Mouse (Mus musculus): ENCODE results near the gene Olfr1294. TPM values are rescaled to one million over a fixed set of nuclear protein-coding genes. Genes with fewer than 3 reads are reported as not detected.

Gene Olfr1294
- not detected in 2 replicates for polyA plus RNA-seq (2014; fragmentation: Nextera tagmentation; extraction: Ambion mirVana)

- H3K4me1 ChIP-seq (ENCODE audit: control insufficient read depth, insufficient read depth, low read length) = no peaks in the 10 kb centered on the region
These were observed at the start of gene Olfr1294 for GRCm38 (mm10) chr2:111540191-111540590. Olfr1294 (minus strand) TSS chr2:111540291.

DNA sequence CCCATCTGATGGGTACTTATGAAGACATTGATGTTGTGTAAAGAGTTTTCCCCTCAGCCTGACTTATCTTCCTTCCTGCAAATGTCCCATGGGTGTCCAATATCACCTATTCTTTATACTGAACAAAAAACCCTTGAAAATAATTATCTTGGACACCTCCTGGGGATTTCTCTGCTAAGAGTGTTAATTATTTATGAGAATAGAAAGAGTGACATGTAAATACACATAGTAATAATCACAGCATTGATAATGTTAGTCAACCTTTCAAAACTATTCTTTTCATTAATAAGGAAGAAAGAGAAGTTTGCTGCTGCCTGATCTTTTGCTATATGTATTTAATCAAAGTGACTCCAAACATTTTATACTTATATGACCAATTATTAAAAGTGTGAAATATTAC is 29.5 kb upstream of the Olfr1294 start, which contains the start of gene Olfr1295:
Gene Olfr1295, minus strand, starts transcription at position 101 of the 400 bp plus-strand sequence.
- DNase-seq (ENCODE audit: low spot score) = no peak

More at GRCm38 (mm10) chr2:111540191-111540590, at the start of gene Olfr1294:
- no peak for DNase-seq (ENCODE audit: low spot score)
- Histone ChIP-seq H3K27ac (replicated peaks; ENCODE audit: low read depth, low read length) (no peak within 1 kb of the TSS), H3K27me3 (replicated peaks; ENCODE audit: control insufficient read depth, insufficient read depth, low read length) (no peaks in the 10 kb centered on the region), H3K36me3 (ENCODE audit: control insufficient read depth, insufficient read depth, low read length) (no peaks in the 10 kb centered on the region), H3K4me2 (ENCODE audit: low read depth, low read length) (no peak within 1 kb of the TSS), H3K9me3 (ENCODE audit: control insufficient read depth, low read length) (no peaks in the 10 kb centered on the region), H3K9ac (ENCODE audit: low read depth, low read length) (no peak within 1 kb of the TSS), H3K4me3 (ENCODE audit: low read depth, low read length) (no peak within 1 kb of the TSS)
- no peak for ATAC-seq (ENCODE audit: low read depth)
- 51% methylated on average over 1 of the region's 1 CpGs for WGBS

GRCm38 (mm10) chr2:111524903-111525302 is 15.2 kb downstream of the Olfr1294 start, which contains the start of gene Olfr1293-ps:
Olfr1293-ps (plus strand) TSS chr2:111525203.
- H3K9me3 ChIP-seq (ENCODE audit: control insufficient read depth, low read length) = 0 out of 2 replicates have a peak, but pooled peaks cover 2% of the 10 kb centered on the region
- H3K4me3 ChIP-seq (ENCODE audit: low read depth, low read length) = no peak within 1 kb of the TSS
- no peaks in the 10 kb centered on the region for H3K4me1 ChIP-seq (ENCODE audit: control insufficient read depth, insufficient read depth, low read length)
- DNase-seq (ENCODE audit: low spot score) = no peak
- 84% methylated on average over 1 of the region's 1 CpGs for WGBS
- no peak within 1 kb of the TSS for H3K4me2 ChIP-seq (ENCODE audit: low read depth, low read length)
- H3K36me3 ChIP-seq (ENCODE audit: control insufficient read depth, insufficient read depth, low read length) = no peaks in the 10 kb centered on the region
- ATAC-seq (ENCODE audit: low read depth) = no peak
- no peaks in the 10 kb centered on the region for H3K27me3 ChIP-seq (replicated peaks; ENCODE audit: control insufficient read depth, insufficient read depth, low read length)
- H3K27ac ChIP-seq (replicated peaks; ENCODE audit: low read depth, low read length) = no peak within 1 kb of the TSS
- H3K9ac ChIP-seq (ENCODE audit: low read depth, low read length) = no peak within 1 kb of the TSS

More for the DNA sequence above, 29.5 kb upstream of the Olfr1294 start, which contains the start of gene Olfr1295:
- no peak within 1 kb of the TSS for H3K4me3 ChIP-seq (ENCODE audit: low read depth, low read length)
- no peaks in the 10 kb centered on the region for H3K4me1 ChIP-seq (ENCODE audit: control insufficient read depth, insufficient read depth, low read length)
- ATAC-seq (ENCODE audit: low read depth) = no peak
- H3K4me2 ChIP-seq (ENCODE audit: low read depth, low read length) = no peak within 1 kb of the TSS
- no peaks in the 10 kb centered on the region for H3K9me3 ChIP-seq (ENCODE audit: control insufficient read depth, low read length)
- no peak within 1 kb of the TSS for H3K9ac ChIP-seq (ENCODE audit: low read depth, low read length)
- H3K27ac ChIP-seq (replicated peaks; ENCODE audit: low read depth, low read length) = no peak within 1 kb of the TSS
- no peaks in the 10 kb centered on the region for H3K36me3 ChIP-seq (ENCODE audit: control insufficient read depth, insufficient read depth, low read length)
- no peaks in the 10 kb centered on the region for H3K27me3 ChIP-seq (replicated peaks; ENCODE audit: control insufficient read depth, insufficient read depth, low read length)

DNA sequence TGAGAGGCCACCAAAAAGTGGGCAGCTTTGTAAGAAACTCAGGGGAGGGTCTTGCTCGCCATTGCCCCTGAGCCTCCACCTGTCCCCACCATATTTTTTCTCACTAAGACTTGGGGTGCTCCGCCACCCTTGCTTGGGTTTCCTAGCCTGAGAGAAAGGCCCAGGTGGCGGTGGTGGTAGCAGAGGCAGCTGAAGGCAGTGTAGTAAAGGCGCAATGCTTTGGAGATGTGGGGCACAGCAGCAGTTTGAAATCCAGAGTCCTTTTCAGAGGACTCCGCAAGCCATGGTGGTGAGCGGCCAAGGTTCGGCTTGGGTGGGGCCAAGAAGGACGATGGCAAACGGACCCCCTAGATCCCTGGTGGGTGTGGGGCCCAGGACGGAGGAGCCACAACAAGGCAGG is 22.6 kb downstream of the Olfr1294 start:
- DNase-seq (ENCODE audit: low spot score) (no peak), ATAC-seq (ENCODE audit: low read depth) (no peak)
- no peak overlapping the region for H3K27ac ChIP-seq (replicated peaks; ENCODE audit: low read depth, low read length)
- 0 out of 2 replicates have a peak, but pooled peaks cover 6% of the 10 kb centered on the region for H3K9me3 ChIP-seq (ENCODE audit: control insufficient read depth, low read length)
- no peaks in the 10 kb centered on the region for H3K27me3 ChIP-seq (replicated peaks; ENCODE audit: control insufficient read depth, insufficient read depth, low read length)
- H3K4me2 ChIP-seq (ENCODE audit: low read depth, low read length) = no peak overlapping the region
- WGBS = 91% methylated on average over 10 of the region's 10 CpGs
- H3K9ac ChIP-seq (ENCODE audit: low read depth, low read length) = no peak overlapping the region
- H3K4me3 ChIP-seq (ENCODE audit: low read depth, low read length) = no peak overlapping the region
- no peaks in the 10 kb centered on the region for H3K36me3 ChIP-seq (ENCODE audit: control insufficient read depth, insufficient read depth, low read length)
- no peaks in the 10 kb centered on the region for H3K4me1 ChIP-seq (ENCODE audit: control insufficient read depth, insufficient read depth, low read length)

- H3K27ac ChIP-seq (replicated peaks; ENCODE audit: low read depth, low read length) = no peak within 1 kb of the TSS
- WGBS = 85% methylated on average over 3 of the region's 3 CpGs
- H3K4me2 ChIP-seq (ENCODE audit: low read depth, low read length) = no peak within 1 kb of the TSS
- H3K4me3 ChIP-seq (ENCODE audit: low read depth, low read length) = no peak within 1 kb of the TSS
- H3K4me1 ChIP-seq (ENCODE audit: control insufficient read depth, insufficient read depth, low read length) = no peaks in the 10 kb centered on the region
- no peak within 1 kb of the TSS for H3K9ac ChIP-seq (ENCODE audit: low read depth, low read length)
- no peak for DNase-seq (ENCODE audit: low spot score)
- no peak for ATAC-seq (ENCODE audit: low read depth)
- no peaks in the 10 kb centered on the region for H3K9me3 ChIP-seq (ENCODE audit: control insufficient read depth, low read length)
- H3K27me3 ChIP-seq (replicated peaks; ENCODE audit: control insufficient read depth, insufficient read depth, low read length) = no peaks in the 10 kb centered on the region
- no peaks in the 10 kb centered on the region for H3K36me3 ChIP-seq (ENCODE audit: control insufficient read depth, insufficient read depth, low read length)
These were observed 43.2 kb downstream of the Olfr1294 start, which contains the start of gene Olfr1291-ps1 for GRCm38 (mm10) chr2:111496880-111497279. Olfr1291-ps1 (plus strand) TSS chr2:111497180.

DNA sequence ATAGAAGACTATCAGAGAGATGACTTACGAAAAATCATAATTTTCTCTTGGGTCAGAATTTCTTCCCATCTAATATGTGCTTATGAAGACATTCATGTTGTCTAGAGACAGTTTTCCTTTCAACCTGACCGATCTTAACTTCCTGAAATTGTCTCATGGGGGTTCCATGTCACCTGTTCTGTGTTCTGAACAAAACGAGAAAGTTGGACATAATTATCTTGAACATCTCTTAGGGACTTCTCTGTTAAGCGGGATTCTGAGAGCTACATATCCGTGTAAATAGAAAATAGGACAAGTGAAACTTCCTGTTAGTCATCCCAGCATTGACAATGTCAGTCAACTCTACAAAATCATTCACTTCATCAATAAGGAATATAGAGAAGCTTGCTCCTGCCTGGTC is 46.4 kb downstream of the Olfr1294 start, which contains the start of gene Olfr1290:
Gene Olfr1290, minus strand, starts transcription at position 101 of the 400 bp plus-strand sequence.
- no peaks in the 10 kb centered on the region for H3K4me1 ChIP-seq (ENCODE audit: control insufficient read depth, insufficient read depth, low read length)
- H3K4me2 ChIP-seq (ENCODE audit: low read depth, low read length) = no peak within 1 kb of the TSS
- no peak within 1 kb of the TSS for H3K4me3 ChIP-seq (ENCODE audit: low read depth, low read length)
- no peak within 1 kb of the TSS for H3K27ac ChIP-seq (replicated peaks; ENCODE audit: low read depth, low read length)
- DNase-seq (ENCODE audit: low spot score) (no peak), ATAC-seq (ENCODE audit: low read depth) (no peak)
- H3K9me3 ChIP-seq (ENCODE audit: control insufficient read depth, low read length) = no peaks in the 10 kb centered on the region
- no peak within 1 kb of the TSS for H3K9ac ChIP-seq (ENCODE audit: low read depth, low read length)
- H3K36me3 ChIP-seq (ENCODE audit: control insufficient read depth, insufficient read depth, low read length) = no peaks in the 10 kb centered on the region
- WGBS = 72% methylated on average over 5 of the region's 5 CpGs
- H3K27me3 ChIP-seq (replicated peaks; ENCODE audit: control insufficient read depth, insufficient read depth, low read length) = no peaks in the 10 kb centered on the region

Other genes starting within 250 kb of the Olfr1294 start
- not detected in 2 replicates for gene Olfr1279, start 239.7 kb downstream of the Olfr1294 start, polyA plus RNA-seq (2014; fragmentation: Nextera tagmentation; extraction: Ambion mirVana)
- gene Olfr1280, start 226.3 kb downstream of the Olfr1294 start, polyA plus RNA-seq (2014; fragmentation: Nextera tagmentation; extraction: Ambion mirVana) = not detected in 2 replicates
- gene Olfr1281, start 213.8 kb downstream of the Olfr1294 start, polyA plus RNA-seq (2014; fragmentation: Nextera tagmentation; extraction: Ambion mirVana) = not detected in 2 replicates
- gene Olfr1282, start 204.2 kb downstream of the Olfr1294 start, polyA plus RNA-seq (2014; fragmentation: Nextera tagmentation; extraction: Ambion mirVana) = not detected in 2 replicates
- not detected in 2 replicates for gene Olfr1283, start 173.5 kb downstream of the Olfr1294 start, polyA plus RNA-seq (2014; fragmentation: Nextera tagmentation; extraction: Ambion mirVana)
- gene Olfr1284, start 164.8 kb downstream of the Olfr1294 start, polyA plus RNA-seq (2014; fragmentation: Nextera tagmentation; extraction: Ambion mirVana) = not detected in 2 replicates
- gene Olfr1286, start 117.2 kb downstream of the Olfr1294 start, polyA plus RNA-seq (2014; fragmentation: Nextera tagmentation; extraction: Ambion mirVana) = not detected in 2 replicates
- gene Olfr1287, start 91.1 kb downstream of the Olfr1294 start, polyA plus RNA-seq (2014; fragmentation: Nextera tagmentation; extraction: Ambion mirVana) = not detected in 2 replicates
- gene Olfr1288, start 66.2 kb downstream of the Olfr1294 start, polyA plus RNA-seq (2014; fragmentation: Nextera tagmentation; extraction: Ambion mirVana) = not detected in 2 replicates
- gene Olfr1289, start 59.5 kb downstream of the Olfr1294 start, polyA plus RNA-seq (2014; fragmentation: Nextera tagmentation; extraction: Ambion mirVana) = not detected in 2 replicates
- not detected in 2 replicates for gene Olfr1290, start 46.5 kb downstream of the Olfr1294 start, polyA plus RNA-seq (2014; fragmentation: Nextera tagmentation; extraction: Ambion mirVana)
- gene Olfr1291-ps1, start 43.1 kb downstream of the Olfr1294 start, polyA plus RNA-seq (2014; fragmentation: Nextera tagmentation; extraction: Ambion mirVana) = not detected in 2 replicates
- gene Olfr1293-ps, start 15.1 kb downstream of the Olfr1294 start, polyA plus RNA-seq (2014; fragmentation: Nextera tagmentation; extraction: Ambion mirVana) = not detected in 2 replicates
- gene Olfr1295, start 29.4 kb upstream of the Olfr1294 start, polyA plus RNA-seq (2014; fragmentation: Nextera tagmentation; extraction: Ambion mirVana) = 0.22 TPM in 1 of 2 replicates, not detected in the other
- gene Olfr1297, start 86.2 kb upstream of the Olfr1294 start, polyA plus RNA-seq (2014; fragmentation: Nextera tagmentation; extraction: Ambion mirVana) = 0.13 and 0.37 TPM in 2 replicates
- gene Olfr1298, start 108.9 kb upstream of the Olfr1294 start, polyA plus RNA-seq (2014; fragmentation: Nextera tagmentation; extraction: Ambion mirVana) = not detected in 2 replicates
- gene Olfr1299, start 121.1 kb upstream of the Olfr1294 start, polyA plus RNA-seq (2014; fragmentation: Nextera tagmentation; extraction: Ambion mirVana) = not detected in 2 replicates
- gene Olfr1301, start 210.7 kb upstream of the Olfr1294 start, polyA plus RNA-seq (2014; fragmentation: Nextera tagmentation; extraction: Ambion mirVana) = not detected in 2 replicates
- gene Olfr1302, start 237.1 kb upstream of the Olfr1294 start, polyA plus RNA-seq (2014; fragmentation: Nextera tagmentation; extraction: Ambion mirVana) = 0.12 TPM in 1 of 2 replicates, not detected in the other